Mouse (Mus musculus) R1 (cell line): ENCODE measurements around the gene Tcap.

Experiments used
- DNase-seq: peaks from one replicate; pipeline ENCODE4 v3.0.0-alpha.2; 2018; ENCODE audit warnings: low read depth, low spot score

Tcap gene

GRCm38 (mm10) chr11:98383261-98384030, at the start of gene Tcap:
Tcap (plus strand) TSS chr11:98383811.
- no peak for DNase-seq

GRCm38 (mm10) chr11:98333981-98334741, 49.5 kb upstream of the Tcap start:
- no peak for DNase-seq

- peak; percentile 66 for DNase-seq
These were observed 48.4 kb upstream of the Tcap start for GRCm38 (mm10) chr11:98335250-98335649.

- DNase-seq: peak; percentile 78
These were observed 47.1 kb upstream of the Tcap start for GRCm38 (mm10) chr11:98336245-98337107.

- peak; percentile 44 for DNase-seq
These were observed 45.1 kb upstream of the Tcap start for GRCm38 (mm10) chr11:98338507-98338961.

- peak; percentile 40 for DNase-seq
These were observed 44.5 kb upstream of the Tcap start for GRCm38 (mm10) chr11:98339071-98339501.

- no peak for DNase-seq
These were observed 43.8 kb upstream of the Tcap start for GRCm38 (mm10) chr11:98339679-98340287.

GRCm38 (mm10) chr11:98340597-98340996, 43.0 kb upstream of the Tcap start:
- no peak for DNase-seq

- no peak for DNase-seq
These were observed 42.4 kb upstream of the Tcap start for GRCm38 (mm10) chr11:98341174-98341573.

- DNase-seq: peak; percentile 86
These were observed 41.3 kb upstream of the Tcap start for GRCm38 (mm10) chr11:98342000-98342945.

GRCm38 (mm10) chr11:98345253-98345652, 38.4 kb upstream of the Tcap start:
- peak; percentile 86 for DNase-seq

- no peak for DNase-seq
These were observed 37.4 kb upstream of the Tcap start for GRCm38 (mm10) chr11:98346168-98346567.

- no peak for DNase-seq
These were observed 36.1 kb upstream of the Tcap start for GRCm38 (mm10) chr11:98347385-98348082.

- DNase-seq: peak; percentile 84
These were observed 35.3 kb upstream of the Tcap start, which contains the start of gene Ppp1r1b for GRCm38 (mm10) chr11:98348083-98348961. Ppp1r1b (plus strand) TSS chr11:98348404.

GRCm38 (mm10) chr11:98349308-98349707, 34.3 kb upstream of the Tcap start:
- peak; percentile 36 for DNase-seq

GRCm38 (mm10) chr11:98352272-98352990, 31.2 kb upstream of the Tcap start:
- no peak for DNase-seq

- no peak for DNase-seq
These were observed 29.9 kb upstream of the Tcap start for GRCm38 (mm10) chr11:98353651-98354211.
